Mouse (Mus musculus): Measurements from ENCODE around the gene Mocs1. TPM values are rescaled to one million over a fixed set of nuclear protein-coding genes. Genes with fewer than 3 reads are reported as not detected.
A peak's percentile ranks its signal among the peaks of the same experiment; 100 is the strongest.

Gene Mocs1
- total RNA-seq, 2 experiments from 2014 or later: 14.6 to 15.2 TPM

DNA sequence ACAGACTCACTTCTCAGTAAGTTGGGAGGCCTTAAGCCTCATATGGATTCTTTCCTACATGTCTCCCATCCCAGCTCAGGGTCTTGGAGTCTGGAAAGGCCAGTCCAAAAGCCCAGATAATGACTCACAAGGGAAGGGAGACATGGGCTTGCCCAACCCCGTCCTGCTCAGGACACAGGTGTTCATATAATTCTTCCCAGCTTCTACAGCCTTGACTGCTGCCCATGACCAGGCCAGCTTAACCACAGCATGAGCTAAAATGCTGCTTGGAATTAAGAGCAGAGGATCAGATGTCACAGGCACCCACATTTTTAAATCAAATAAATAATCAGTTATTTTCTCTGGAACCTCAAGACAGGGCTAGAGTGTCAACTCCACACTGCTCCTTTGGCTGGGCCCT lies 47.0 kb downstream of the Mocs1 start:
- no peak for DNase-seq (ENCODE audit: low spot score in 2 of 2)

DNA sequence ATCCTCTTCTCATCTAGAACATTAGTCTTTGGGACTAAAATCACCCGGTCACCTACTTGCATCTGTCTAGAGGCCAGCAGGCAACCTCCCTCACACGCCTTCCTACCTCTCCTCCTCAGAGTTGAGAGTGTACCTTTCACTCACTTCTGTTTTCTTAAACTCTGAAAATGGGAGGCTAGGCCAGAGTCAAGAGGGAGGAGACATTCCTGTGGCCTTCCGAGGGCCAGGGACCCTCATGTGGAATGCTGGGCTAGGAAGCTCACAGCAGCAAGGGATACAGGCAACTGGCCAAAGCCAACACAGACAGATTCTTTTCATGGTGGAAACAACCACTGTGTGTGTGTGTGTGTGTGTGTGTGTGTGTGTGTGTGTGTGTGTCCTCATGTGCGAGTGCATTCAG lies 49.2 kb downstream of the Mocs1 start:
- no peak for DNase-seq (ENCODE audit: low spot score in 2 of 2)

DNA sequence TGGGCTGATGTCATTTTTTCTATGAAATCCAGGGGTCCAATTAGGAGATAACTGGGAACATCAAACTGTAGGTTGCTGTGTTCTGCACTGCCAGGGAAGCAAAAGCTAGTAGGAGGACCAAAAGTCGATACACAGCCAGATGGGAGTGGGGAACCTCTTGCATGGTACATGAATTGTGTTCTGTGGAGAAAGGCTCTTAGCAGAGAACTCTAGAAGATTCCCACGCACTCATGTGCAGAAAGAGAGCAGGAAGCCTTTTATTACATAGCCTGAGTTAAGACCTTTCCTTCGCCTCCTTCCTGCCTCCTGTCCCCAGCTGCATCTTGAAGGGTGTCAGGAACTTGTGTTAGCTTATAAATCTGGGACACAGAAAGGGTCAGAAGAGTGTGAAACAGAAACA lies 53.7 kb downstream of the Mocs1 start:
- peak in 1 of 2 experiments; percentile 29 for DNase-seq (ENCODE audit: low spot score in 2 of 2)

DNA sequence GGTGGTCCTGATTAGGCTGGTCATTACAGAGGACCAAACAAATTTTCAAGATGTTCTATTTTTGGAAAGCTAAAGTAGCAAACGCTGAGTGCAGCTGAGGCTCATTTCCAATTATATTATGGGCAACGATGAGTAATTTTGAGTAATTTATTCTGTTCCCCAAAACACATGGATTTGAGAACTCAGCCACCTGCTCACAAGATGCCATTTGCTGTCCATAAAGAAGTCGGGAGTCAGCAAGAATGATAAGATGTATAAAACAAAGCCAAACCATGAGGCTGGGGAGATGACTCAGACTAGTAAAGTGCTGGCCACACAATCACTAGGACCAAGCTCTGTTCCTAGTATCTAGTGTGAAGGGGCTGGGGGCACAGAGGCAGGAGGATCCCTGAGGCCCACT lies 56.3 kb downstream of the Mocs1 start:
- DNase-seq (ENCODE audit: low spot score in 2 of 2): peak; percentile 29 to 37

DNA sequence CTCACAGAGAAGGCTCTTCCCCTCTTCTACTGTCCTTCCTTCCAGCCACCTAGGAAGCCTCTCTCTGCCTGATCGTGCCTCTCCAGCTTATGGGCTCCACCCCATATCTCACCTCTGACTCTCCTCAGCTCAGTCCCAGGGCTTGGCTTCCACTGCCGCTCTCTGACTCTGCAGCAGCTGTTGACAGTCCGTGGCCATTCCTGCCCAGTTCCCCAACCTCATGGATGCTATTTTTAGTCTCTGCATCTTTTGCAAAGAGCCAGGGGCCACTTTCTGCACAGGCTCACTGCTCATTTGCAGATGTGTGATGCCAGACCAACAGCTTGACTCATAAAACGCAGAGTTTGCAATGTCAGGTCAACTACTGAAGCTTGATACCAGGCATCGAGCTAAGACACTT lies 60.9 kb downstream of the Mocs1 start:
- no peak for DNase-seq (ENCODE audit: low spot score in 2 of 2)

DNA sequence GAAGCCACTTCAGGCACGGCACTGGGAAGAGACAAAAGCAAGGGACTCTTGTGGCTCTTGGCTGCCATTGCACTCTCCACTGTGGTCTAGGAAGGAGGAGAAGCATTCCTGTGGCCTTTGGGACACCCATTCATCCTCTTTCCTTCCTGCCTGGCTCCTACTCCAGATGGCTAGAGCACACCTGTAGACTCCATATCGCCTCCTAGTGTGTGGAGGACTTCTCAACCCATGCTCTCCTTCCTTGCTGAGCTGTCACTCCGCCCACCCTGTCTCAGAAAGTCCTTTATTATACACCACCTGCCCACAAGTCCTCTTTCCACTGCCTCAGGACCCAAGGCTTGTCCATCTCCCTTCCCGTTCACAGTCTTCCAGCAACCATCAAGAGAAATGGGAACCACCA lies 65.1 kb downstream of the Mocs1 start:
- no peak for DNase-seq (ENCODE audit: low spot score in 2 of 2)

DNA sequence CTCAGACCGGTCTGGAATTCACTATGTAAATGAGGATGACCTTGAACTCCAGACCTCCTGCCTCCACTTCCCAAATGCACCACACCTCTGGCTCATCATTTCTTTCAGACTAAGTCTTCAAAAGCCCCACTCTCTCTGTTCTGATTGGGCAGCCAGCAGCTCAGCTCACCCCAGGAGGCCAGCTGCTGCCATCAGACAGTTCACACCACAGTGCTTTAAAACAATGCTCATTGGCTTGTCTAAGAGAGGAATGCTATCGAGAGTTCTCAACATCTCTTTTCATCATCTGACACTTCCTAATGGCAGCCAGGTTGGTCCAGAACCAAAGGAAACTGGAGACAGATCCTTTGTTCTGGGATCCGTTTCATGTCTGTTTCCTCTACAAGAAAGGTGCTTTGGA lies 70.0 kb downstream of the Mocs1 start:
- DNase-seq (ENCODE audit: low spot score in 2 of 2): no peak

DNA sequence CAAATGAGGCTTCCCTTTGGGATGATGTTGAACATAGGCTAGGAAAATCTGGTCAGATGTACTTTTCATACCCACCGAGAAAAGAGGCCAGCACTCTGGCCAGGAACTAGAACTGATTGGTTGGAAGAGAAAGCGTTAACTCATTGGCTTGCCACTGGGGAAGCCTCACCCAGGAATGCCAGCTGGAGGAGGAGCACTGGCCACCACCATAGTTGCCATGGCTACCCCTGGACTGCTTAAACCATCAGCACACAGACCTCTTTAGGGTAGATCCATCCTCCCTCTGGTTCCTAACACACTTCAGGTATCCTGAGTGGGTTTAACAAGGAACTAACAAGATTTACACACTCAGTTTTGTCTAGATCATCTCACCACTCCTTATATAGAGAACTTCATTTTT lies 71.5 kb downstream of the Mocs1 start:
- no peak for DNase-seq (ENCODE audit: low spot score in 2 of 2)

DNA sequence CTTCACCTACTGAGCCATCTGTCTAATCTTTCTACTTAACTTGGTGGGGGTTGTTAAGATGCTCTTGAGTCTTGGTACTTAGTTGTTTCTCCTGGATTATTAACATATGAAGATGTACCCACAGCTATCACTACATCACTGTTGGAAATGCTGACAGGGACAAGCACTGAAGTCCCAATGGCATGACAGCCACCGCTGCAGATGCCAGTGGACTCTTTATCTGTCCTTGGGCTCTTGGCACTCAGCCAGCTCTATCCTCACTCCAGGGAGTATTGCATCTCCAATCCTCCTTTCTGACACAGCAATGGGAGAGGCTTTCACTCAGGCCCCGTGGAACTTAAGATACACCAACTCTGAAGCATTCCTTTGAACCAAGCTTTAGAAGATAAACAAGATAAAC lies 72.1 kb downstream of the Mocs1 start:
- no peak for DNase-seq (ENCODE audit: low spot score in 2 of 2)

DNA sequence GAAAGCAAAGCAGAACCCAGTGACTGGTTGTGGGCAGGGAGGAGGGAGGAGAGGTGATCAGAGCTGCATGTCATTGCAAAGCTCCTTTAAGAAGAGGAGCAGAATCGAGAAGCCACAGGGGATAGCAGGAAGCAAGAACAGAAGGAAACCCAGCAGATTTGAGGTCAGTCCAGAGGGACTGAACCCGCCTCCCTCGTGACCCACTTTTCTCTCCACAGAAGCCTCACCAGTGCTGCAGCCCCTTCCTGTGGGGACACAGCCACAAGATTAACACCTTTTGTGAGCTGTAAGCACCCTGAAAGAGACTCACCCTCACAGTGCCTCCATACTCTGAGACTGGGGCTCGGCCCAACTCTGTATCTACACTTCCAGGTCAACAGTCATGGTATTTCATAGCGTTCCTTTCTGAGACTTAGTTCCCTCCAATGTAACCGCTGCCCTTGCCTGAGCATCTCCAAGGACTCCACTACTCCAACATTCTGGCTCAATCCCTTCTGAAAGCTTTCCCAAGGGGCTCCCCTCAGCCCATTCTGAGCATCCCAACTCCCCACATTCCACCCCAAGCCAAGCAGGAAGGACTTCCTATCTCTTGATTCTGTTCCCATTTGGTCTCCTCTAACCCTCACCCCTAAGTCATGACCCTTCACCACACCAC lies 75.2 kb downstream of the Mocs1 start:
- DNase-seq (ENCODE audit: low spot score in 2 of 2): peak in 1 of 2 experiments; percentile 23

Other genes starting within 250 kb of the Mocs1 start
- gene Daam2, start 136.0 kb downstream of the Mocs1 start, total RNA-seq (2021): 10 to 100 TPM; 40.7 to 45.9 TPM
- gene Kif6, start 186.8 kb downstream of the Mocs1 start, total RNA-seq (2021): 1 to 10 TPM; 2.3 to 4.1 TPM